Mouse (Mus musculus): ENCODE measurements around the gene Ssc5d.
A peak's percentile ranks its signal among the peaks of the same experiment; 100 is the strongest.
"Not testable (repeated sequence)": the region's sequence is repeated elsewhere in the genome, so short reads cannot be mapped to it uniquely, and the experiment has no call there.

Ssc5d gene

DNA sequence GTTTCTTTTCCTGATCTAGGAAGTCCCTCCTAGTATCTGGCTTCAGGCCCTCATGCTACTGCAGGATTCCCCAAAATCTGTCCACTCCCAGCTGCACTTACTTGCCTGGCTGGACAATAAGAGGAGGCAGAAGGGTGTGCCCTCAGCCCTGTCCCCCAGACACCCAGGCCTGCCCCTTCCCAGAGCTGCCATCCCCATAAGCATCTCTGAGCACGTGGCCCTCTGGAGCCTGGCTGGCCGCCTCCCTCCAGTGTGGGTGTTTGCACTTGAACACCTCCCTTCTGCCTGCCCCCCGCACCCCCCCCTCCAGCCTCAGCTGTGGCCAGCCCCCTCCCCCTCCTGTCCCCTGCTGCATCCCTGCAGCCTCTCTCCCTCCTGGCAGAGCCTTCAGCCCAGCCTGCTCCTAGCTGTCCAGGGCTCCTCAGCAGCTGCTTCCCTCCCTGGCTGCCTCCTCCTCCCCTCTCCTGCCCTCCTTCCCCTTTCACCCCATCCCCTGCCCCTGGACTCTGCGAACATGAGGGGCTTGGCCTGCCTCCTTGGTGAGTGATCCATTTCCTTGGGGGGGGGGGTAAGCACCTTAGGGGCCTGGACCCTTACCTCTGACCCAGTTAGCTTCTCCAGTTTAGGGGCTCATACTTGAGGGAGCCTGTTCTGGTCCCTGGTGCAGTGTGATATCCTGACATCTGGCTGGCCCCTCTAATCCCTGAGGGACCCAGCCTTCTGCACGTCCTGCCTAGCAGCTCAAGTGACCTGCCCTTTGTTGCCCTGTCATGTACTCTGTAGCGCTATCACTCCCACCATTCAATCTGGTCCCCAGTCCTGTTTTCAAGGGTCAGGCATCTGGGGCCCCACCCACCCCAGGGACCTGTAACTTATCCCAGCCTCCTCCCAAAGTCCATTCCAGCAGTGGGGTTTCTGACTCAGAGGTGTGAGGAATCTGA, at the start of gene Ssc5d:
Gene Ssc5d (plus strand): TSS at position 345 of the 941 bp plus-strand sequence.
- DNase-seq (ENCODE audit: low read depth, low spot score) = no peak

GRCm38 (mm10) chr7:4876753-4877221, 48.8 kb upstream of the Ssc5d start, which contains the start of gene Isoc2a:
Isoc2a (plus strand) TSS chr7:4877153.
- peak; percentile 96 for DNase-seq (ENCODE audit: low read depth, low spot score)

- DNase-seq (ENCODE audit: low read depth, low spot score) = no peak
These were observed 48.4 kb upstream of the Ssc5d start for GRCm38 (mm10) chr7:4877226-4877625.

- DNase-seq (ENCODE audit: low read depth, low spot score) = no peak
These were observed 47.4 kb upstream of the Ssc5d start for GRCm38 (mm10) chr7:4878186-4878585.

DNA sequence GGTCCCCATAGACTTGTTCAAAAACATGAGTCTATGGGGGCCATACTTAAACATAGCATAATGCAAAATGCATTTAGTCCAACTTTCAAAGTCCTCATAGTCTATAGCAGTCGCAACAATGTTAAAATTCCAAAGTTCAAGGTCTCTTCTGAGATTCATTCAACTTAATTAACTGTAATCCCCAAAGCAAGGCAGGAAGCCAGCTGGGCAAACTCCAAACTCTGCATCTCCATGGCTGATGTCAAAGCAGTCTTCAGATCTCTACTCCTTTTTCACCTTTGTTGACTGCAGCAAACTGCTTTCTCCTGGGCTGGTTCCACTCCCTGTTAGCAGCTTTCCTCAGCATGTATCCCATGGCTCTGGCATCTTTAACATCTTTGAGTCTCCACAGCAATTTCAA, 46.5 kb upstream of the Ssc5d start:
- not testable (repeated sequence) for DNase-seq (ENCODE audit: low read depth, low spot score)

DNA sequence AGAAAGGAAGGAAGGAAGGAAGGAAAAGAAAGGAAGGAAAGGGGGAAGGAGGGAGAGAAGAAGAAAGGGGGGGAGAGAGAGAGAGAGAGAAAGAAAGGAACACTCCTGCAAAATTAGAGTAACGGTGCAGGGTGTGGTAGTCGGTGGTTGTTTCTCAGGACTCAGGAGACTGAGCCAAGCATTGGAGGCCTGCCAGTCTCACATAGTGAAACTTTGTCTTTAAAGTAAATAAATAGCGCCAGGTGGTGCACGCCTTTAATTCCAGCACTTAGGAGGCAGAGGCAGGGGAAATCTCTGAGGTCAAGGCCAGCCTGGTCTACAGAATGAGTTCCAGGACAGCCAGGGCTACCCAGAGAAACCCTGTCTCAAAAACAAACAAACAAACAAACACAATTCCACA, 38.9 kb upstream of the Ssc5d start:
- DNase-seq (ENCODE audit: low read depth, low spot score) = no peak

GRCm38 (mm10) chr7:4895186-4895585, 30.4 kb upstream of the Ssc5d start:
- DNase-seq (ENCODE audit: low read depth, low spot score) = peak; percentile 86

- DNase-seq (ENCODE audit: low read depth, low spot score) = no peak
These were observed 26.5 kb upstream of the Ssc5d start for GRCm38 (mm10) chr7:4898851-4899648.

- no peak for DNase-seq (ENCODE audit: low read depth, low spot score)
These were observed 25.7 kb upstream of the Ssc5d start for GRCm38 (mm10) chr7:4899649-4900522.

GRCm38 (mm10) chr7:4900523-4900851, 25.1 kb upstream of the Ssc5d start:
- no peak for DNase-seq (ENCODE audit: low read depth, low spot score)

DNA sequence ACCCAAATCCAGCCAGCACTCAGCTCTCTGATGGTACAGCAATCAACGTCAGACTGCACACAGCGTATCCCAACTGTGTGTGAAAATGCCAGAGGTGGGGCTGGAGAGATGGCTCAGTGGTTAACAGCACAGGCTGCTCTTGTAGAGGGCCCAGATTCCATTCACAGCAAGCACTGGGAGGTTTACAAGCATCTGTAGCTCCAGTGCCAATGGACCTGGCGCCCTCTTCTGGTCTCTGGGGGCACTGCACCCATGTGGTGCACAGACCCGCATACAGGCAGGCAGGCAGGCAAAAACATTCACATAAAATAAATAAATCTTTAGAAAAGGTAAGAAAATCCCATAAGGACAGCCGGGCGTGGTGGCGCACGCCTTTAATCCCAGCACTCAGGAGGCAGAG, 24.4 kb upstream of the Ssc5d start:
- peak; percentile 94 for DNase-seq (ENCODE audit: low read depth, low spot score)

GRCm38 (mm10) chr7:4902404-4902803, 23.2 kb upstream of the Ssc5d start:
- DNase-seq (ENCODE audit: low read depth, low spot score) = peak; percentile 94

- no peak for DNase-seq (ENCODE audit: low read depth, low spot score)
These were observed 19.1 kb upstream of the Ssc5d start, which contains the start of gene Gm36210 for GRCm38 (mm10) chr7:4906466-4906950. Gm36210 (minus strand) TSS chr7:4906516.

- peak; percentile 89 for DNase-seq (ENCODE audit: low read depth, low spot score)
These were observed 14.0 kb upstream of the Ssc5d start for GRCm38 (mm10) chr7:4911561-4911960.

- peak; percentile 98 for DNase-seq (ENCODE audit: low read depth, low spot score)
These were observed 13.3 kb upstream of the Ssc5d start for GRCm38 (mm10) chr7:4912248-4912647.

DNA sequence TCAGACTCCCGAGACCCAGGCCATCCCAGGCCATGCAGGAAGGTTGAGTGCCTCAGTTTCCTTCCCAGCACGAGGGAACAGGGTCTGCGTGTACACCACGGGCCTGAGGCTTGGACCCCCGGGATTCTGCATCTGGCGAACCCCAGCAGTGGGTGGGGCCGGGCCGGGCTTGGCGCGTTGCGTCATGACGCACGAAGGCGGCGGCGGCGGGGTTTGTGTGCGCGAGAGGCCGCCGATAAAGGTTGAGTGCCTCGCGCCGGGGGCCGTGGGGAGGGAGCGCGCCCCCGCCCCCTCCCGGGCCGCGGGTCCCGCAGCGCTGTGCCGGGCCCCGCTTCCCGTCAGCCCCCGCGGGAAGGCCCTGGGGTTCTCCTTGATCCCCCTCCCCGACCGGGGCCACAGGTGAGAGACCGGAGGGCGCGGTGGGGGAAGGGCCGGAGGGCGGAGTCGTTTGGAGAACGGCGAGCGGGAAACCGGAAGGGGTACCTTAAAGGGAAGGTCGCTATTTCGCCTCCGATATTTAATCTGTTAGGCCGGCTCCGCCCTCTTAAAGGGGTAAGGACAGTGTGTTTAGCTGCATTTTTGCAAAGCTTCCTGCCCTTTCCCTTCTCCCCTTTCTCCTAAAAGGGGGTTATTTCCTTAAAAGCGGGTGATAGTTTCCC, 10.4 kb upstream of the Ssc5d start, which contains the start of gene Zfp628:
Gene Zfp628 (plus strand): TSS at position 211 of the 659 bp plus-strand sequence.
- DNase-seq (ENCODE audit: low read depth, low spot score) = peak; percentile 93

GRCm38 (mm10) chr7:4915669-4916416, 9.7 kb upstream of the Ssc5d start:
- no peak for DNase-seq (ENCODE audit: low read depth, low spot score)

DNA sequence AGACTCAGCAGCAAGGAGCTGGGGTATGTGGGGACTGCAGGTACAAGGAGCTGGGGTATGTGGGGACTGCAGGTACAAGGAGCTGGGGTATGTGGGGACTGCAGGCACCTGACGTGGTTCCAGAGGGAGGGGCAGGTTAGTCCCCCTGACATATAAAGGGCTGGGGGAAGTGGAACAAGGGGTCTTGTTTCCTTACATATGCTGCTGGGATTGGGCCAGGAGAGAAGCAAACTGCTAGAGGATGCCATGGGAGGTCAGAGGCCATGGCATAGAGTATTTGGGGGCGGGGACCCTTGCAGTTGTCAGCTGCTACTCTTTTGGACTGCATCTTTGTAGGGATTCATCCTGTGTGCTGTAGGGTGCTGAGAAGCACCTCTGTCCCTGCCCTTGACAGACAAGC, 8.1 kb upstream of the Ssc5d start:
- no peak for DNase-seq (ENCODE audit: low read depth, low spot score)

GRCm38 (mm10) chr7:4918681-4919080, 6.9 kb upstream of the Ssc5d start:
- DNase-seq (ENCODE audit: low read depth, low spot score) = no peak

GRCm38 (mm10) chr7:4919096-4919495, 6.5 kb upstream of the Ssc5d start:
- no peak for DNase-seq (ENCODE audit: low read depth, low spot score)

All from ES-CJ7 (cell line).